Comparison of ENCODE assay signal across 21 mouse cellular contexts in the genomic region with DNA sequence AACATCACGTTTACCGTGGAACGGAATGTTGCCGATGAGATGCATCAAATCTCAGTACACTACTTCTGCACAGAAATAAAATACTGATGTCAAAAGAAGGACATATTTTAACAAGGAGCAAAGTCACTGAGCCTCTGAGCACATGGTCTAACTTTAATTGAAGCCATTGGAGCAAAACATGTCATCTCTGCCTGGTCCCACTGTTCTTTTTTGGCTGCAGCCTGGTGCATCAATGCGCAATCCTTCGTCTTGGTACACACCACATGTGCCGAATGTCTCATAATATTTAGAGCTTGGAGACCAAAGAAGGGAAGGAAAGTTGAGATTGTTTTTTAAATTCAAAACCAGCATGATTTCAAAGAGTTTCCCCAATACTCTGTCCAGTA.
DNase-seq lines count a peak whose midpoint lies in the region; ATAC-seq lines count a peak whose summit lies in the region.
"Had no signal": no experiment of that assay in that cellular context is flagged by ENCODE, and none has a peak within 500 bp of the region (broad histone marks: within the 10 kb centered on the region; RNA-seq: fewer than 3 reads in every experiment).

No protein-coding gene starts in this region.

- H3K4me1 ChIP-seq in hindbrain, embryonic 12.5 days: no peaks in the 10 kb centered on the region
- H3K4me1 ChIP-seq in hindbrain, embryonic 11.5 days (replicated peaks; ENCODE audit: control insufficient read depth, insufficient read depth, low read length): no peaks in the 10 kb centered on the region
- H3K4me1 ChIP-seq in hindbrain, embryonic 14.5 days (replicated peaks; ENCODE audit: control insufficient read depth, insufficient read depth, low read length): no peaks in the 10 kb centered on the region
- no peaks in the 10 kb centered on the region for H3K4me1 ChIP-seq in midbrain, embryonic 16.5 days (ENCODE audit: control insufficient read depth, insufficient read depth, low read length)
- H3K4me1 ChIP-seq: embryonic facial prominence, embryonic 10.5 days; heart, embryonic 12.5 days; limb, embryonic 15.5 days; liver, embryonic 15.5 days had no signal

- H3K9me3 ChIP-seq in hindbrain, embryonic 12.5 days (replicated peaks): no peaks in the 10 kb centered on the region
- no peaks in the 10 kb centered on the region for H3K9me3 ChIP-seq in hindbrain, embryonic 11.5 days (ENCODE audit: control insufficient read depth, low read length)
- H3K9me3 ChIP-seq in hindbrain, embryonic 14.5 days (ENCODE audit: control insufficient read depth, low read length): no peaks in the 10 kb centered on the region
- H3K9me3 ChIP-seq in midbrain, embryonic 16.5 days (replicated peaks; ENCODE audit: control insufficient read depth, low read length, poor library complexity, severe bottlenecking): no peaks in the 10 kb centered on the region
- H3K9me3 ChIP-seq: embryonic facial prominence, embryonic 10.5 days; heart, embryonic 12.5 days; limb, embryonic 15.5 days; liver, embryonic 15.5 days had no signal

- peak; percentile 61; the same call in 1 of the 2 replicates for ATAC-seq in hindbrain, embryonic 12.5 days (ENCODE audit: low FRiP score)
- ATAC-seq in hindbrain, embryonic 11.5 days (ENCODE audit: low FRiP score): no peak
- ATAC-seq in hindbrain, embryonic 14.5 days (ENCODE audit: low FRiP score): peak; percentile 72; the same call in 1 of the 2 replicates
- peak; percentile 68 for ATAC-seq in midbrain, embryonic 16.5 days
- ATAC-seq: intestine, postnatal 0 days; lung, postnatal 0 days; Patski had no signal

- WGBS in hindbrain, embryonic 12.5 days: 78% methylated on average over 7 of the region's 7 CpGs
- WGBS in hindbrain, embryonic 11.5 days: 85% methylated on average over 7 of the region's 7 CpGs
- 50% methylated on average over 7 of the region's 7 CpGs for WGBS in hindbrain, embryonic 14.5 days
- 30% methylated on average over 7 of the region's 7 CpGs for WGBS in midbrain, embryonic 16.5 days

- H3K36me3 ChIP-seq in hindbrain, embryonic 12.5 days: no peaks in the 10 kb centered on the region
- no peaks in the 10 kb centered on the region for H3K36me3 ChIP-seq in hindbrain, embryonic 11.5 days (ENCODE audit: control insufficient read depth, insufficient read depth, low read length)
- no peaks in the 10 kb centered on the region for H3K36me3 ChIP-seq in hindbrain, embryonic 14.5 days (replicated peaks; ENCODE audit: control insufficient read depth, insufficient read depth)
- H3K36me3 ChIP-seq in midbrain, embryonic 16.5 days (ENCODE audit: control insufficient read depth, insufficient read depth, low read length): no peaks in the 10 kb centered on the region
- H3K36me3 ChIP-seq: embryonic facial prominence, embryonic 10.5 days; heart, embryonic 12.5 days; limb, embryonic 15.5 days; liver, embryonic 15.5 days had no signal

- H3K9ac ChIP-seq in hindbrain, embryonic 12.5 days: no peak overlapping the region
- no peak overlapping the region for H3K9ac ChIP-seq in hindbrain, embryonic 11.5 days (ENCODE audit: low read depth, low read length)
- H3K9ac ChIP-seq in hindbrain, embryonic 14.5 days: no peak overlapping the region
- H3K9ac ChIP-seq in midbrain, embryonic 16.5 days (ENCODE audit: low read depth, low read length): no peak overlapping the region
- H3K9ac ChIP-seq: heart, embryonic 12.5 days; limb, embryonic 15.5 days; liver, embryonic 15.5 days had no signal

- H3K4me2 ChIP-seq in hindbrain, embryonic 12.5 days (replicated peaks): no peak overlapping the region
- no peak overlapping the region for H3K4me2 ChIP-seq in hindbrain, embryonic 11.5 days (replicated peaks; ENCODE audit: low read depth, low read length)
- H3K4me2 ChIP-seq in hindbrain, embryonic 14.5 days (replicated peaks): peak overlapping the region; percentile 15; the same call in 1 of the 2 replicates
- H3K4me2 ChIP-seq in midbrain, embryonic 16.5 days (ENCODE audit: low read length): peak overlapping the region; percentile 14
- H3K4me2 ChIP-seq: heart, embryonic 12.5 days; limb, embryonic 15.5 days; liver, embryonic 15.5 days had no signal

- no peak overlapping the region for H3K27ac ChIP-seq in hindbrain, embryonic 12.5 days
- H3K27ac ChIP-seq in hindbrain, embryonic 11.5 days (ENCODE audit: low read depth, low read length): no peak overlapping the region
- no peak overlapping the region for H3K27ac ChIP-seq in hindbrain, embryonic 14.5 days
- no peak overlapping the region for H3K27ac ChIP-seq in midbrain, embryonic 16.5 days (ENCODE audit: low read length)
- H3K27ac ChIP-seq: embryonic facial prominence, embryonic 10.5 days; left cerebral cortex, adult 2 months; limb, embryonic 15.5 days; liver, embryonic 15.5 days; macrophage had no signal

- H3K4me3 ChIP-seq in hindbrain, embryonic 12.5 days: no peak overlapping the region
- no peak overlapping the region for H3K4me3 ChIP-seq in hindbrain, embryonic 11.5 days (ENCODE audit: low read depth, low read length)
- H3K4me3 ChIP-seq in hindbrain, embryonic 14.5 days (replicated peaks; ENCODE audit: low read length): no peak overlapping the region
- no peak overlapping the region for H3K4me3 ChIP-seq in midbrain, embryonic 16.5 days (ENCODE audit: low read depth, low read length)
- H3K4me3 ChIP-seq: embryonic facial prominence, embryonic 10.5 days; heart, embryonic 12.5 days; left cerebral cortex, adult 2 months; limb, embryonic 15.5 days; liver, embryonic 15.5 days had no signal

- no peak for DNase-seq in hindbrain, embryonic 11.5 days (ENCODE audit: low spot score)
- DNase-seq in Muller cell, postnatal 12 days (ENCODE audit: inconsistent ontology term): peak; percentile 57
- DNase-seq in hindbrain, embryonic 14.5 days (ENCODE audit: low spot score): no peak
- no peak for DNase-seq in adrenal gland, postnatal 36 days
- DNase-seq in lung, adult 18-20 months: no peak
- DNase-seq: cerebellum, adult 11-12 months; gastrocnemius, postnatal 25 days; heart, adult 18-20 months; kidney, postnatal 25 days; spleen, adult 18-20 months had no signal

- no peaks in the 10 kb centered on the region for H3K27me3 ChIP-seq in hindbrain, embryonic 12.5 days
- no peaks in the 10 kb centered on the region for H3K27me3 ChIP-seq in hindbrain, embryonic 11.5 days (ENCODE audit: control insufficient read depth, insufficient read depth, low read length)
- no peaks in the 10 kb centered on the region for H3K27me3 ChIP-seq in hindbrain, embryonic 14.5 days (ENCODE audit: control insufficient read depth, insufficient read depth, low read length)
- no peaks in the 10 kb centered on the region for H3K27me3 ChIP-seq in midbrain, embryonic 16.5 days (ENCODE audit: control insufficient read depth, insufficient read depth, low read depth, low read length)
- H3K27me3 ChIP-seq: heart, embryonic 12.5 days; limb, embryonic 15.5 days; liver, embryonic 15.5 days had no signal

Comparison
In these comparisons a context has a peak if more than half of its experiments do, and no peak if none do; other contexts are left out.
1. H3K4me2 ChIP-seq: peak in hindbrain, embryonic 14.5 days (single experiment) and midbrain, embryonic 16.5 days (single experiment); none in hindbrain, embryonic 12.5 days (single experiment) and hindbrain, embryonic 11.5 days (single experiment).